Mouse (Mus musculus) midbrain, embryonic 10.5 days (tissue): ENCODE data around the gene Aurka. TPM values are rescaled to one million over a fixed set of nuclear protein-coding genes. Genes with fewer than 3 reads are reported as not detected.
A peak's percentile ranks its signal among the peaks of the same experiment; 100 is the strongest.

Experiments used
- DNase-seq: peaks from one replicate; pipeline ENCODE4 v3.0.0-alpha.2; 2017; ENCODE audit warnings: low spot score
- H3K27ac ChIP-seq: fragments of 300-500 bp; sonication (generic); replicated peaks from 2 replicates; pipeline ENCODE4 v1.5.1; 2016; ENCODE audit warnings: mild to moderate bottlenecking
- H3K27me3 ChIP-seq: fragments of 300-500 bp; sonication (generic); 2 replicates; pipeline ENCODE4 v1.6.1; 2016; ENCODE audit warnings: low read depth, mild to moderate bottlenecking; ENCODE audit not compliant: poor library complexity, severe bottlenecking
- H3K36me3 ChIP-seq: fragments of 300-500 bp; sonication (generic); 2 replicates; pipeline ENCODE4 v1.6.1; 2016; ENCODE audit warnings: mild to moderate bottlenecking, moderate library complexity
- H3K4me1 ChIP-seq: fragments of 300-500 bp; sonication (generic); 2 replicates; pipeline ENCODE4 v1.6.1; 2016
- H3K4me3 ChIP-seq: fragments of 300-500 bp; sonication (generic); 2 replicates; pipeline ENCODE4 v1.5.1; 2016; ENCODE audit warnings: mild to moderate bottlenecking, moderate library complexity
- H3K9me3 ChIP-seq: fragments of 300-500 bp; sonication (generic); replicated peaks from 2 replicates; pipeline ENCODE4 v1.6.1; 2016; ENCODE audit warnings: mild to moderate bottlenecking
- WGBS: fragments of 180-500 bp; shearing (Covaris S2); methylation state at CpG from one replicate; pipeline ENCODE4 v1.1.7; 2016; 5-methylcytosine and 5-hydroxymethylcytosine counted together
- polyA plus RNA-seq: library from polyadenylated mRNA; unstranded; fragments of >200 nt; fragmentation: Nextera tagmentation; extraction: Ambion mirVana; gene quantifications from 2 replicates; pipeline ENCODE4 v1.2.1, GENCODE M21; 2016

The Aurka gene
- polyA plus RNA-seq, 1 experiment from 2014 or later = 221 TPM

GRCm38 (mm10) chr2:172401116-172401825 lies 30.9 kb upstream of the Aurka start:
- WGBS = 77% methylated on average over 13 of the region's 13 CpGs
- peaks cover 15% of the 10 kb centered on the region for H3K4me1 ChIP-seq
- H3K4me3 ChIP-seq = no peak overlapping the region
- no peaks in the 10 kb centered on the region for H3K9me3 ChIP-seq
- no peaks in the 10 kb centered on the region for H3K36me3 ChIP-seq
- no peak overlapping the region for H3K27ac ChIP-seq
- no peak for DNase-seq
- no peaks in the 10 kb centered on the region for H3K27me3 ChIP-seq

- DNase-seq = no peak
- no peak overlapping the region for H3K4me3 ChIP-seq
- no peaks in the 10 kb centered on the region for H3K9me3 ChIP-seq
- 49% methylated on average over 9 of the region's 9 CpGs for WGBS
- no peaks in the 10 kb centered on the region for H3K27me3 ChIP-seq
- peak overlapping the region; percentile 17 for H3K27ac ChIP-seq
- no peaks in the 10 kb centered on the region for H3K36me3 ChIP-seq
- peaks cover 21% of the 10 kb centered on the region for H3K4me1 ChIP-seq
These were observed 29.6 kb upstream of the Aurka start for GRCm38 (mm10) chr2:172399901-172400300.

GRCm38 (mm10) chr2:172395961-172396360 lies 25.6 kb upstream of the Aurka start:
- DNase-seq = no peak
- WGBS = 48% methylated on average over 9 of the region's 9 CpGs
- peak overlapping the region; percentile 59 for H3K27ac ChIP-seq

GRCm38 (mm10) chr2:172394671-172395070 lies 24.3 kb upstream of the Aurka start:
- Histone ChIP-seq H3K9me3 (no peaks in the 10 kb centered on the region), H3K4me1 (peaks cover 10% of the 10 kb centered on the region), H3K36me3 (no peaks in the 10 kb centered on the region), H3K27me3 (no peaks in the 10 kb centered on the region), H3K4me3 (no peak overlapping the region), H3K27ac (no peak overlapping the region)
- DNase-seq = no peak
- WGBS = 78% methylated on average over 4 of the region's 4 CpGs

More at GRCm38 (mm10) chr2:172395961-172396360, 25.6 kb upstream of the Aurka start:
- Histone ChIP-seq H3K9me3 (no peaks in the 10 kb centered on the region), H3K4me3 (no peak overlapping the region), H3K4me1 (peaks cover 19% of the 10 kb centered on the region), H3K36me3 (no peaks in the 10 kb centered on the region), H3K27me3 (no peaks in the 10 kb centered on the region)

- Histone ChIP-seq H3K9me3 (no peaks in the 10 kb centered on the region), H3K27me3 (no peaks in the 10 kb centered on the region), H3K4me3 (no peak overlapping the region), H3K4me1 (peaks cover 8% of the 10 kb centered on the region), H3K27ac (no peak overlapping the region), H3K36me3 (no peaks in the 10 kb centered on the region)
- no peak for DNase-seq
- 64% methylated on average over 2 of the region's 2 CpGs for WGBS
These were observed 23.7 kb upstream of the Aurka start for GRCm38 (mm10) chr2:172394052-172394392.

GRCm38 (mm10) chr2:172393391-172394051 lies 23.2 kb upstream of the Aurka start, which contains the start of gene Cass4:
Gene Cass4 (plus strand): TSS chr2:172393794.
- Histone ChIP-seq H3K36me3 (no peaks in the 10 kb centered on the region), H3K27ac (no peak within 1 kb of the TSS), H3K9me3 (no peaks in the 10 kb centered on the region), H3K4me3 (no peak within 1 kb of the TSS), H3K4me1 (peaks cover 8% of the 10 kb centered on the region), H3K27me3 (no peaks in the 10 kb centered on the region)
- no peak for DNase-seq
- WGBS = 42% methylated on average over 13 of the region's 13 CpGs

- Histone ChIP-seq H3K27me3 (no peaks in the 10 kb centered on the region), H3K9me3 (no peaks in the 10 kb centered on the region), H3K4me3 (no peak overlapping the region), H3K4me1 (peaks cover 8% of the 10 kb centered on the region), H3K36me3 (no peaks in the 10 kb centered on the region), H3K27ac (no peak overlapping the region)
- DNase-seq = no peak
- WGBS = 81% methylated on average over 10 of the region's 10 CpGs
These were observed 21.7 kb upstream of the Aurka start for GRCm38 (mm10) chr2:172392041-172392521.

GRCm38 (mm10) chr2:172390341-172390740 lies 20.0 kb upstream of the Aurka start:
- no peaks in the 10 kb centered on the region for H3K27me3 ChIP-seq
- no peaks in the 10 kb centered on the region for H3K4me1 ChIP-seq
- WGBS = 43% methylated on average over 6 of the region's 6 CpGs
- H3K36me3 ChIP-seq = no peaks in the 10 kb centered on the region
- no peak overlapping the region for H3K4me3 ChIP-seq
- no peak for DNase-seq
- H3K9me3 ChIP-seq = no peaks in the 10 kb centered on the region
- no peak overlapping the region for H3K27ac ChIP-seq

GRCm38 (mm10) chr2:172384715-172385114 lies 14.4 kb upstream of the Aurka start:
- no peak overlapping the region for H3K4me3 ChIP-seq
- H3K4me1 ChIP-seq = no peaks in the 10 kb centered on the region
- no peaks in the 10 kb centered on the region for H3K9me3 ChIP-seq
- H3K27ac ChIP-seq = no peak overlapping the region
- 95% methylated on average over 3 of the region's 3 CpGs for WGBS
- H3K27me3 ChIP-seq = no peaks in the 10 kb centered on the region
- H3K36me3 ChIP-seq = peaks cover 39% of the 10 kb centered on the region
- DNase-seq = no peak

- Histone ChIP-seq H3K4me3 (no peak overlapping the region), H3K36me3 (peaks cover 67% of the 10 kb centered on the region), H3K27ac (no peak overlapping the region), H3K4me1 (no peaks in the 10 kb centered on the region), H3K27me3 (no peaks in the 10 kb centered on the region), H3K9me3 (no peaks in the 10 kb centered on the region)
- WGBS = 89% methylated on average over 12 of the region's 12 CpGs
- no peak for DNase-seq
These were observed 11.6 kb upstream of the Aurka start for GRCm38 (mm10) chr2:172381898-172382297.

GRCm38 (mm10) chr2:172381341-172381740 lies 11.0 kb upstream of the Aurka start:
- no peaks in the 10 kb centered on the region for H3K27me3 ChIP-seq
- no peak overlapping the region for H3K27ac ChIP-seq
- no peaks in the 10 kb centered on the region for H3K4me1 ChIP-seq
- no peak overlapping the region for H3K4me3 ChIP-seq
- no peak for DNase-seq
- H3K36me3 ChIP-seq = peaks cover 73% of the 10 kb centered on the region
- no peaks in the 10 kb centered on the region for H3K9me3 ChIP-seq
- WGBS = 96% methylated on average over 11 of the region's 11 CpGs

GRCm38 (mm10) chr2:172380513-172380912 lies 10.2 kb upstream of the Aurka start:
- no peaks in the 10 kb centered on the region for H3K9me3 ChIP-seq
- no peaks in the 10 kb centered on the region for H3K4me1 ChIP-seq
- no peak for DNase-seq
- WGBS = 96% methylated on average over 17 of the region's 17 CpGs
- no peak overlapping the region for H3K27ac ChIP-seq
- H3K27me3 ChIP-seq = no peaks in the 10 kb centered on the region
- no peak overlapping the region for H3K4me3 ChIP-seq
- H3K36me3 ChIP-seq = peaks cover 81% of the 10 kb centered on the region

GRCm38 (mm10) chr2:172378332-172378731 lies 8.0 kb upstream of the Aurka start:
- no peaks in the 10 kb centered on the region for H3K4me1 ChIP-seq
- H3K4me3 ChIP-seq = no peak overlapping the region
- no peaks in the 10 kb centered on the region for H3K27me3 ChIP-seq
- 80% methylated on average over 7 of the region's 7 CpGs for WGBS
- H3K27ac ChIP-seq = no peak overlapping the region
- peaks cover 100% of the 10 kb centered on the region for H3K36me3 ChIP-seq
- no peaks in the 10 kb centered on the region for H3K9me3 ChIP-seq
- DNase-seq = no peak
